Mouse (Mus musculus): ENCODE data around the gene Tgm6. TPM values are rescaled to one million over a fixed set of nuclear protein-coding genes. Genes with fewer than 3 reads are reported as not detected.

Gene Tgm6
- total RNA-seq (2021) (not detected), polyA plus RNA-seq (2012; rRNA removed) (not detected in 2 replicates)
- long read RNA-seq, result 0 reads

DNA sequence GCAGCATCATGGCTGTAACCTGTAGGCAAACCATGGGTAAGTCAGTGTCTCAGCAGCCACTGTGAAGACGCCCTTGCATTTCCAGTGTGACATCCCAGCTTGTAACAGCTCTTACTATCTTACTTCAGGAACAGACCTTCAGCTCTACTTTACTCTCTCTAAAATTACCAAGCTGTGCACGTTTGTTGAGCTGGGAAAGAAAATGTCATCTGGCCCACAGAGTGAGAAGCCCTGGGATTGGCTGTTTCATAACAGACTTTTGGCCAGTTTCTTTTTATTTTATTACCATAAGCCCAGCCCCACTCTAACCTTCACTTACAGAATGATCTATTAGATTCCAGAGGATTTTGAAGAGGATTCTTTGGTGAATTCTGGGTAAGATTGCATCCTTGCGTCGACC, at the start of gene Tgm6:
TSS of gene Tgm6 (plus strand) at position 301 of the 400 bp plus-strand sequence.
- H3K27ac ChIP-seq, result no peak within 1 kb of the TSS
- H3K79me2 ChIP-seq (replicated peaks; ENCODE audit: control insufficient read depth, insufficient read depth, low read length), result no peaks in the 10 kb centered on the region
- no peak for DNase-seq
- no peak for TF ChIP-seq CTCF (IDR thresholded peaks at IDR 0.05)
- TF ChIP-seq POLR2A (IDR thresholded peaks at IDR 0.05; ENCODE audit: insufficient read depth, low read depth, low read length), result no peak
- peaks cover 1% of the 10 kb centered on the region for H3K4me1 ChIP-seq (ENCODE audit: control insufficient read depth, insufficient read depth, low read length)
- H3K27me3 ChIP-seq (ENCODE audit: control insufficient read depth, insufficient read depth, low read length), result no peaks in the 10 kb centered on the region
- no peak within 1 kb of the TSS for H3K4me3 ChIP-seq
- 44% methylated on average over 4 of the region's 4 CpGs for WGBS
- no peaks in the 10 kb centered on the region for H3K36me3 ChIP-seq (ENCODE audit: control insufficient read depth, insufficient read depth, low read length)
- intact Hi-C loops (cut with DNase I), result no loop called here
- H3K9ac ChIP-seq (ENCODE audit: low read depth, low read length), result no peak within 1 kb of the TSS

GRCm38 (mm10) chr2:130068228-130068627, 44.0 kb upstream of the Tgm6 start:
- no peaks in the 10 kb centered on the region for H3K27me3 ChIP-seq (ENCODE audit: control insufficient read depth, insufficient read depth, low read length)
- WGBS, result 20% methylated on average over 3 of the region's 3 CpGs
- H3K79me2 ChIP-seq (replicated peaks; ENCODE audit: control insufficient read depth, insufficient read depth, low read length), result no peaks in the 10 kb centered on the region
- no peak overlapping the region for H3K9ac ChIP-seq (ENCODE audit: low read depth, low read length)
- H3K4me3 ChIP-seq, result no peak overlapping the region
- H3K27ac ChIP-seq, result no peak overlapping the region
- no peaks in the 10 kb centered on the region for H3K36me3 ChIP-seq (ENCODE audit: control insufficient read depth, insufficient read depth, low read length)
- H3K4me1 ChIP-seq (ENCODE audit: control insufficient read depth, insufficient read depth, low read length), result no peaks in the 10 kb centered on the region
- intact Hi-C loops (cut with DNase I), result loop anchor here (2.0 kb wide), 2 partner anchors 101 to 179 kb away; no protein-coding TSS in a partner anchor
- DNase-seq, result no peak
- peak; percentile 77 for TF ChIP-seq CTCF (IDR thresholded peaks at IDR 0.05)
- no peak for TF ChIP-seq EP300 (IDR thresholded peaks at IDR 0.05; ENCODE audit: insufficient read depth, low read depth, low read length)

DNA sequence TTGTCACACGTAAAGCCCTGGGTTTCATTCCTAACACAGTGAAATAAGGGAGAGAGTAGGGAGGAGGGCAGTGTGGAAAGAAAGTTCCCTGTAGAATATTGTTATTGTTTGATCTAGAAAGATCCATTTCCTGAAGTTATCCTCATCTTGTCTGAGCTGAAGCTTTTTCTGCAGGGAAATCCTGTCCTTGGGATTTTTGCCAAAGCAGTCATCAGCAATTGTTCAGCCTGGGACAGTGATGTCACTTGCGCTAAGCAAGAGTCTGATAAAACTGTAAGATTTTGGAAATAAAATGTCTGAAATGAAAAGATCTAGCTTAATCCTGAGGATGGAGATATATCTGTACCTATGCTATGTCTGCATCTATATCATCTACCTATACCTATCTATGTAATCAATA, 41.8 kb upstream of the Tgm6 start:
- Histone ChIP-seq H3K27ac (no peak overlapping the region), H3K4me3 (no peak overlapping the region), H3K27me3 (ENCODE audit: control insufficient read depth, insufficient read depth, low read length) (no peaks in the 10 kb centered on the region), H3K36me3 (ENCODE audit: control insufficient read depth, insufficient read depth, low read length) (no peaks in the 10 kb centered on the region), H3K9ac (ENCODE audit: low read depth, low read length) (no peak overlapping the region), H3K4me1 (ENCODE audit: control insufficient read depth, insufficient read depth, low read length) (no peaks in the 10 kb centered on the region), H3K79me2 (replicated peaks; ENCODE audit: control insufficient read depth, insufficient read depth, low read length) (no peaks in the 10 kb centered on the region)
- intact Hi-C loops (cut with DNase I), result no loop called here
- no peak for TF ChIP-seq CTCF (IDR thresholded peaks at IDR 0.05)
- no peak for TF ChIP-seq POLR2A (IDR thresholded peaks at IDR 0.05; ENCODE audit: insufficient read depth, low read depth, low read length)
- TF ChIP-seq EP300 (IDR thresholded peaks at IDR 0.05; ENCODE audit: insufficient read depth, low read depth, low read length), result no peak
- DNase-seq, result no peak
- 40% methylated on average over 2 of the region's 2 CpGs for whole genome bisulfite sequencing

GRCm38 (mm10) chr2:130112804-130113203, 588 bp downstream of the Tgm6 start:
- no peaks in the 10 kb centered on the region for H3K79me2 ChIP-seq (replicated peaks; ENCODE audit: control insufficient read depth, insufficient read depth, low read length)
- H3K4me1 ChIP-seq (ENCODE audit: control insufficient read depth, insufficient read depth, low read length), result peaks cover 1% of the 10 kb centered on the region
- H3K36me3 ChIP-seq (ENCODE audit: control insufficient read depth, insufficient read depth, low read length), result no peaks in the 10 kb centered on the region
- intact Hi-C loops (cut with DNase I), result no loop called here
- H3K27me3 ChIP-seq (ENCODE audit: control insufficient read depth, insufficient read depth, low read length), result no peaks in the 10 kb centered on the region
- WGBS, result 17% methylated on average over 4 of the region's 4 CpGs
- H3K9ac ChIP-seq (ENCODE audit: low read depth, low read length), result no peak overlapping the region
- DNase-seq, result no peak
- H3K27ac ChIP-seq, result no peak overlapping the region
- TF ChIP-seq EP300 (IDR thresholded peaks at IDR 0.05; ENCODE audit: insufficient read depth, low read depth, low read length), result no peak
- no peak for TF ChIP-seq POLR2A (IDR thresholded peaks at IDR 0.05; ENCODE audit: insufficient read depth, low read depth, low read length)
- no peak for TF ChIP-seq CTCF (IDR thresholded peaks at IDR 0.05)
- H3K4me3 ChIP-seq, result no peak overlapping the region

DNA sequence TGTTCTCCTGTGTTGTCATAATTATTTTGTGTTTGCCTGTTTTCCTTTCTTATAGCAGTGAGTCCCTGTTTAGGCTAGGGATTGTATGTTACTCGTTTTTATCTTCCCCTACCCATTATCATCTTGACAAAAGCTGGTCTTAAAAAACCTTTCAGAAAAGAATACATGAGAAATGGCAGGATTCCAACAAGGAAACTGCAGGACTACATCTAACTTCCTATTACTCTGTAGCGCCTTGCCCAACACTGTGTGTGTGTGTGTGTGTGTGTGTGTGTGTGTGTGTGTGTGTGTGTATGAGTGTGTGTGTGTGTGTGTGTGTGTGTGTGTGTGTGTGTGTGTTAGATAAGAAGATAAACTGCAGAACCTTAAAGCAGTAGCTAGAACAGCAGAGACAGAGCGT, 1.2 kb downstream of the Tgm6 start:
- TF ChIP-seq POLR2A (IDR thresholded peaks at IDR 0.05; ENCODE audit: insufficient read depth, low read depth, low read length) (no peak), EP300 (IDR thresholded peaks at IDR 0.05; ENCODE audit: insufficient read depth, low read depth, low read length) (no peak), CTCF (IDR thresholded peaks at IDR 0.05) (no peak)

DNA sequence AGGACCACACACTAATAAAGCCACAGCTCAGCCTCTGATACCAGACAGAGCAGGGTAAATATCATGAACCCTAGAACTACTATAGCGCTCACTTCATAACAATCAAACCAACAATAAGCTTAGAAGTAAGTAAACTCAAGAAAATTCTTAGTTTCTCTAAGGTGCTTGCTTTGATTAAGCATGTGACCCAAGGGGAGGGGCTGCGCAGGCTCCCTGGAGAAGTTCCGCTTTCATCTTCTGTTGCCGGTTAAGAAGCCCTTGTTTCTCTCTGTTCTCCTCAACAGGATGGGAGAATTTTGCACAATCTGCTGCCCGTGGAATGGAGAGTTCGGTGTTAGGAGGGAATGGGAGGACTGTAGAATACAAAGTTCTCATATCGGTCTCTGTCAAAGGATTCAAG, 6.4 kb downstream of the Tgm6 start:
- H3K79me2 ChIP-seq (replicated peaks; ENCODE audit: control insufficient read depth, insufficient read depth, low read length), result no peaks in the 10 kb centered on the region
- no peak for DNase-seq
- no peaks in the 10 kb centered on the region for H3K36me3 ChIP-seq (ENCODE audit: control insufficient read depth, insufficient read depth, low read length)
- TF ChIP-seq POLR2A (IDR thresholded peaks at IDR 0.05; ENCODE audit: insufficient read depth, low read depth, low read length) (no peak), CTCF (IDR thresholded peaks at IDR 0.05) (no peak), EP300 (IDR thresholded peaks at IDR 0.05; ENCODE audit: insufficient read depth, low read depth, low read length) (no peak)
- no peaks in the 10 kb centered on the region for H3K27me3 ChIP-seq (ENCODE audit: control insufficient read depth, insufficient read depth, low read length)
- no peak overlapping the region for H3K27ac ChIP-seq
- intact Hi-C loops (cut with DNase I), result no loop called here
- H3K4me1 ChIP-seq (ENCODE audit: control insufficient read depth, insufficient read depth, low read length), result no peaks in the 10 kb centered on the region; the same call in 1 of the 2 replicates
- WGBS, result 76% methylated on average over 7 of the region's 7 CpGs
- no peak overlapping the region for H3K4me3 ChIP-seq
- no peak overlapping the region for H3K9ac ChIP-seq (ENCODE audit: low read depth, low read length)

More for the DNA sequence above, 1.2 kb downstream of the Tgm6 start:
- DNase-seq, result no peak
- H3K79me2 ChIP-seq (replicated peaks; ENCODE audit: control insufficient read depth, insufficient read depth, low read length), result no peaks in the 10 kb centered on the region
- no peak overlapping the region for H3K27ac ChIP-seq
- no peaks in the 10 kb centered on the region for H3K36me3 ChIP-seq (ENCODE audit: control insufficient read depth, insufficient read depth, low read length)
- H3K4me1 ChIP-seq (ENCODE audit: control insufficient read depth, insufficient read depth, low read length), result peaks cover 1% of the 10 kb centered on the region
- H3K4me3 ChIP-seq, result no peak overlapping the region
- WGBS, result 24% methylated on average over 3 of the region's 3 CpGs
- H3K27me3 ChIP-seq (ENCODE audit: control insufficient read depth, insufficient read depth, low read length), result no peaks in the 10 kb centered on the region
- no peak overlapping the region for H3K9ac ChIP-seq (ENCODE audit: low read depth, low read length)
- intact Hi-C loops (cut with DNase I), result no loop called here

Data from heart, adult 2 months (tissue).